Mouse (Mus musculus) hindbrain, embryonic 11.5 days (tissue): ENCODE measurements around the gene Pitx2. TPM values are rescaled to one million over a fixed set of nuclear protein-coding genes. Genes with fewer than 3 reads are reported as not detected.
A peak's percentile ranks its signal among the peaks of the same experiment; 100 is the strongest.

Experiments used
- ATAC-seq: fragments of 200-750 bp; cut with Nextera tagmentation; 2 replicates; pipeline ENCODE4 v1.8.0; 2017; ENCODE audit warnings: mild to moderate bottlenecking, moderate TSS enrichment, moderate library complexity; ENCODE audit not compliant: low FRiP score
- DNase-seq: peaks from one replicate; pipeline ENCODE4 v3.0.0-alpha.2; 2015; ENCODE audit warnings: low spot score
- H3K27ac ChIP-seq: fragments of 300-500 bp; sonication (generic); 2 replicates; pipeline ENCODE4 v1.5.1; 2014; ENCODE audit warnings: mild to moderate bottlenecking, low read depth, low read length
- H3K27me3 ChIP-seq: fragments of 300-500 bp; sonication (generic); 2 replicates; pipeline ENCODE4 v1.6.1; 2014; ENCODE audit warnings: mild to moderate bottlenecking, low read length, moderate library complexity, mixed read lengths; ENCODE audit not compliant: control insufficient read depth, insufficient read depth
- H3K36me3 ChIP-seq: fragments of 300-500 bp; sonication (generic); 2 replicates; pipeline ENCODE4 v1.6.1; 2014; ENCODE audit warnings: mild to moderate bottlenecking, low read length, moderate library complexity, mixed read lengths; ENCODE audit not compliant: control insufficient read depth, insufficient read depth
- H3K4me1 ChIP-seq: fragments of 300-500 bp; sonication (generic); replicated peaks from 2 replicates; pipeline ENCODE4 v1.6.1; 2014; ENCODE audit warnings: low read length, mixed read lengths; ENCODE audit not compliant: control insufficient read depth, insufficient read depth
- H3K4me2 ChIP-seq: fragments of 300-500 bp; sonication (generic); replicated peaks from 2 replicates; pipeline ENCODE4 v1.6.1; 2014; ENCODE audit warnings: mild to moderate bottlenecking, low read depth, low read length
- H3K4me3 ChIP-seq: fragments of 300-500 bp; sonication (generic); 2 replicates; pipeline ENCODE4 v1.5.1; 2014; ENCODE audit warnings: low read depth, low read length
- H3K9ac ChIP-seq: fragments of 300-500 bp; sonication (generic); 2 replicates; pipeline ENCODE4 v1.6.1; 2014; ENCODE audit warnings: low read depth, low read length
- H3K9me3 ChIP-seq: fragments of 300-500 bp; sonication (generic); 2 replicates; pipeline ENCODE4 v1.6.1; 2016; ENCODE audit warnings: low read length; ENCODE audit not compliant: control insufficient read depth
- WGBS: fragments of 180-500 bp; shearing (Covaris S2); extraction: QIAGEN DNeasy Blood & Tissue Kit; methylation state at CpG from one replicate; pipeline ENCODE4 v1.1.7; 2014; 5-methylcytosine and 5-hydroxymethylcytosine counted together
- polyA plus RNA-seq: library from polyadenylated mRNA; unstranded; fragments of >200 nt; fragmentation: Nextera tagmentation; extraction: Ambion mirVana; gene quantifications from 2 replicates; pipeline ENCODE4 v1.2.1, GENCODE M21; 2014

The Pitx2 gene
- polyA plus RNA-seq, 1 experiment from 2014 or later: 2.9 TPM

- no peak overlapping the region for H3K27ac ChIP-seq
- 1% methylated on average over 16 of the region's 16 CpGs for WGBS
- H3K9ac ChIP-seq: 0 out of 2 replicates have a peak overlapping the region, but pooled peaks have one; percentile 19
Measured at GRCm38 (mm10) chr3:129199160-129199608, 494 bp upstream of the Pitx2 start.

GRCm38 (mm10) chr3:129200501-129200890 lies 818 bp downstream of the Pitx2 start:
- DNase-seq: no peak
- Histone ChIP-seq H3K36me3 (no peaks in the 10 kb centered on the region), H3K4me3 (no peak overlapping the region), H3K27ac (no peak overlapping the region), H3K27me3 (peaks cover 84% of the 10 kb centered on the region), H3K4me1 (peaks cover 13% of the 10 kb centered on the region), H3K9ac (no peak overlapping the region), H3K4me2 (no peak overlapping the region), H3K9me3 (no peaks in the 10 kb centered on the region)
- ATAC-seq: no peak
- under 1% methylated on average over 9 of the region's 9 CpGs for WGBS

More at GRCm38 (mm10) chr3:129199160-129199608, 494 bp upstream of the Pitx2 start:
- DNase-seq (peak; percentile 65), ATAC-seq (peak; percentile 10; the same call in 1 of the 2 replicates)
- Histone ChIP-seq H3K9me3 (no peaks in the 10 kb centered on the region), H3K4me1 (peaks cover 11% of the 10 kb centered on the region), H3K36me3 (no peaks in the 10 kb centered on the region), H3K4me3 (peak overlapping the region; percentile 36), H3K4me2 (peak overlapping the region; percentile 65), H3K27me3 (peaks cover 86% of the 10 kb centered on the region)

- H3K27me3 ChIP-seq: peaks cover 84% of the 10 kb centered on the region
- no peak overlapping the region for H3K4me3 ChIP-seq
- 2% methylated on average over 3 of the region's 3 CpGs for WGBS
- no peak overlapping the region for H3K9ac ChIP-seq
- no peaks in the 10 kb centered on the region for H3K9me3 ChIP-seq
- peaks cover 13% of the 10 kb centered on the region for H3K4me1 ChIP-seq
- DNase-seq (peak; percentile 44), ATAC-seq (no peak)
- no peaks in the 10 kb centered on the region for H3K36me3 ChIP-seq
- H3K27ac ChIP-seq: no peak overlapping the region
- H3K4me2 ChIP-seq: no peak overlapping the region
Measured at GRCm38 (mm10) chr3:129201156-129201555, 1.5 kb downstream of the Pitx2 start.

GRCm38 (mm10) chr3:129201681-129202255 lies 2.1 kb downstream of the Pitx2 start:
- no peaks in the 10 kb centered on the region for H3K36me3 ChIP-seq
- no peaks in the 10 kb centered on the region for H3K9me3 ChIP-seq
- H3K4me1 ChIP-seq: peaks cover 13% of the 10 kb centered on the region
- ATAC-seq (no peak), DNase-seq (peak; percentile 50)
- no peak overlapping the region for H3K27ac ChIP-seq
- no peak overlapping the region for H3K9ac ChIP-seq
- no peak overlapping the region for H3K4me3 ChIP-seq
- peaks cover 83% of the 10 kb centered on the region for H3K27me3 ChIP-seq
- WGBS: 3% methylated on average over 11 of the region's 11 CpGs
- H3K4me2 ChIP-seq: no peak overlapping the region

GRCm38 (mm10) chr3:129202871-129203740 lies 3.4 kb downstream of the Pitx2 start:
- WGBS: under 1% methylated on average over 36 of the region's 36 CpGs
- Histone ChIP-seq H3K9me3 (no peaks in the 10 kb centered on the region), H3K9ac (no peak overlapping the region), H3K4me1 (peaks cover 13% of the 10 kb centered on the region), H3K4me2 (no peak overlapping the region), H3K27me3 (peaks cover 83% of the 10 kb centered on the region), H3K36me3 (no peaks in the 10 kb centered on the region), H3K4me3 (no peak overlapping the region), H3K27ac (no peak overlapping the region)
- no peak for ATAC-seq
- peak; percentile 69 for DNase-seq

- Histone ChIP-seq H3K9me3 (no peaks in the 10 kb centered on the region), H3K4me3 (peak overlapping the region; percentile 33), H3K36me3 (no peaks in the 10 kb centered on the region), H3K27me3 (peaks cover 84% of the 10 kb centered on the region), H3K27ac (no peak overlapping the region), H3K4me2 (peak overlapping the region; percentile 73), H3K9ac (no peak overlapping the region), H3K4me1 (peaks cover 13% of the 10 kb centered on the region)
- 1% methylated on average over 33 of the region's 35 CpGs for WGBS
- ATAC-seq (peak; percentile 31), DNase-seq (no peak)
Measured at GRCm38 (mm10) chr3:129203761-129204440, 4.2 kb downstream of the Pitx2 start.

- under 1% methylated on average over 44 of the region's 48 CpGs for whole genome bisulfite sequencing
- peak overlapping the region; percentile 33 for H3K4me3 ChIP-seq
- ATAC-seq (peak; percentile 94), DNase-seq (peak; percentile 94)
- H3K27ac ChIP-seq: no peak overlapping the region
- peak overlapping the region; percentile 73 for H3K4me2 ChIP-seq
- H3K36me3 ChIP-seq: no peaks in the 10 kb centered on the region
- H3K9me3 ChIP-seq: no peaks in the 10 kb centered on the region
- H3K27me3 ChIP-seq: peaks cover 84% of the 10 kb centered on the region
- H3K4me1 ChIP-seq: peaks cover 11% of the 10 kb centered on the region
- H3K9ac ChIP-seq: no peak overlapping the region
Measured at GRCm38 (mm10) chr3:129204441-129205313, 5.0 kb downstream of the Pitx2 start.
